Mouse (Mus musculus): ENCODE data around the gene Pbp2.

Pbp2 gene

DNA sequence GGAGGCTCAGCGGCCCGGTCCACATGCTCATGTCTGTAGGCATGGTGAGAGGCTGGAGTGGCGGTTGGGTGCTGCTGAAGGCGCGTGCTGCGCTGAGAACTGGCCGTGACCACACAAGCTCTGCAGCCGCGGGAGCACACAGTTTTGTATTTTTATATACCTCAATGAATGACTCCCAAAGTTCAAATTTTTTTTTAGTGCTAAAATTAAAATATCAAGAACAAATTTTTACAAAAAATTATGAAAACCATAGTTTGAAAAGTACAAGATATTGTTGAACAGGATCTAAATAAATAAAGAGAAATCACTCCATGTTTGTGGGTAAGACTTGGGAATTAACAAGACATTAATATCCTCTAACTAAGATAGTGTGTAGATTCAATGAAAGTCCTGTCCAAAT is at the start of gene Pbp2:
Gene Pbp2 (minus strand): TSS at position 101 of the 400 bp plus-strand sequence.
- ATAC-seq (ENCODE audit: low TSS enrichment), result no peak

DNA sequence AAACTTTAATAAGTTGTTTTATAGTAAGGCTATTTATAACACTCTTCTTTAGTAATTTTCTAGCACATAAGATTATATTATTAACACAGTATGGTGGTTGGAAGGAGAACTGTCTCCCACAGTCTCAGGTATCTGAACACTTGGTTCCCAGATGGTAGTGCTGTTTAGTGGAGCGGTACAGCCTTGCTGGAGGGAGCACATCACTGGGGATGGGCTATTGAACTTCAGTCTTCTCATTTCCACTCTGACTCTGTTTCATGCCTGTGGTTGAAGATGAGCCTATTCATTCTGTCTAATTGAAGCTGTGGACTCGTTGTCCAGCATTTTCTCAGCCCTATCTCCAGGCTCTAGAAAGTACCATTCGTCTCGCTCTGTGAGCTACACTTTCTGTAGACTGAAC is 44.7 kb upstream of the Pbp2 start:
- no peak for ATAC-seq (ENCODE audit: low TSS enrichment)

DNA sequence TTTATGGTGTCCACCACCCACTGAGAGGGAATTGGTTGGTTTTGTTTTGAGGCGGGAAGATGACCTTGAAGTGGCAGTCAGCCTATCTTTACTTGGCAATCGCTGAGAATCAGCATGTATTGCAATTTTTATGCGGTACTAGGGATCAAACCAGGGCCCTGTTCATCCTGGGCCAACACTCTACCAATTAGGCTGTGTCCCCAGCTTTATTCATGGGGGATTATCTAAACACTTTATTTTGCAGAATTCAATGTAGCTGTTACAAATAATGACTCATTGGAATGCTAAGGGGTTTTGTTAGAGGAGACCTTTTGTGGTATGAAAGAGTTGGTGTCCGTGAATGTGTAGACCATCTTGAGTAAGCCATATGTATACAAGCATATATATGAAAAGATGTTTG is 42.3 kb upstream of the Pbp2 start:
- no peak for ATAC-seq (ENCODE audit: low TSS enrichment)

DNA sequence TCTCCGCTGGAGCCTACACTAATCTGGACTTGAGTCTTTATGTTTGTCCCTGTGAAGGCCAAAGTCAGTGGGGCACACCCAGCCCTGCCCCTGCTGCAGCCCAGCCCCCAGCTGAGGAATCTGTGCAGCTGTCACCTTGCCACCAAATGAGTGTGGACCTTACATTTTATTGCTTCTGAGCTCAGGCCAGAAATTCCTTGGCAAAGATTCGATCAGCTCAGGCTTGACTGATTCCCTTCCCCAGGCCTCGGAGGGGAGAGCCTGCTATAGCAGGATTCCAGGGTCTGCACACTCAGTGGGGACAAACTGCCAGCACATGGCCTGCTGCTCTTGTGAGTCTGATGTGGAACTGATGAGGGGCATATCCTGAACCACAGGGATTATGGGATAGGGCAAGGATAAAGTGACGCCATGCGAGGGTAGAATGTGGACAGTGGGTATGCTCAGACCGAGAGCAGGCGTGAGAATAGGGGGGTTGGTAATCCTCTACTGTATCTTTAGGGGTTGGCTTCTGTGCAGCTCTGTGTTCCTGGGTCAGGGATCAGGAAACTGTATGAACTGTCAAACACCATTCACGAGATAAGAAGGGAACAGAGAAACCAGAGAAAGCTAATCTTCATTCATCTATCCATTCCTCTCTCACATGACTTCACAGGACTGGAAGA is 41.6 kb upstream of the Pbp2 start:
- ATAC-seq (ENCODE audit: low TSS enrichment), result no peak

DNA sequence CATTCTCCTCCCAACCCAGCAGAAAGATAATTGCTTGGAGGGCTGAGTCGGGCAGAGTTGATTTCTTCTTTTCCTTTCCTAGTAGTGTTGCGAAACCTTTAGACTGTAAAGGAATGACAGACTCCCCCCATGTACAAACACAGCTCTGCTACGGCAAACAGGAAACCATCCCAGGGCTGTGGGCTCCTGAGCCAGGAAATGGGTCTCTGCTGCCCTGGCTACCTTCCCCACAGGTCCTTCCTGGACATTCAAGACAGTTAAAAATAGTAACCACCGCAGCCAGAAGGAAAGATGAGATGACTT is 30.8 kb upstream of the Pbp2 start:
- ATAC-seq (ENCODE audit: low TSS enrichment), result no peak

DNA sequence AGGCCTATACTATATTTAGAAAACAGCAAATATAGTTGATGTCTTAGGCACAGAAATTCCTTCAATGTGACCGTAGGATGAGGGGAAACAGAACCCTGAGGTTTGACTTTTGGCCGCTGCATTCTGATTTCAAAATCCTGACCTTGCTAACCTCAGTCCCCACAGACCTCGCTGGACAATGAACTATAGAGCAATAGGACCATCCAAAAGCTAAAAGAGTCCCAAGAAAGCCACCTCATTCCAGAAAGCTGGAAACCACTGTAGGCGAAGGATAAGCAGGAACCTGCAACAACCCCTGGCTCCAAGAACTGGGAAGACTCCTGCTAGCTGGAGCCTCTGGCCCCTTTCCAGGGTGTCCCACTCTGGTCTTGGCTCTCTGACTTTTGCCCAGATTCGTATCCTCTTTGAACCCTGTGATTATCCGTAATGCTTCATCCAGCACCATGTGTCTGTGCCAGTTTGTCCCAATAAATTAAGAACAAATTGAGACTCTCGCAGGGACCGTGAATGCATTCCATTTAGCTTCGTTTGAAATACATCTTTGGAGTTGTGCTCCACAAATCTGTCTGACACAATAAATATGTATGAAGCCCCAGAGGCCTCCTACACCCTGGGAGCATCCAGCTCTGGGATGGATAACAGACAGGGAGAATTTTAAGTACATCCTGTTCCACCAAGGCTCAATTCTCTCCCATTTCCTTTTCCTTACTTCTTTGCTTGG is 30.3 kb upstream of the Pbp2 start:
- peak; percentile 94 for ATAC-seq (ENCODE audit: low TSS enrichment)

DNA sequence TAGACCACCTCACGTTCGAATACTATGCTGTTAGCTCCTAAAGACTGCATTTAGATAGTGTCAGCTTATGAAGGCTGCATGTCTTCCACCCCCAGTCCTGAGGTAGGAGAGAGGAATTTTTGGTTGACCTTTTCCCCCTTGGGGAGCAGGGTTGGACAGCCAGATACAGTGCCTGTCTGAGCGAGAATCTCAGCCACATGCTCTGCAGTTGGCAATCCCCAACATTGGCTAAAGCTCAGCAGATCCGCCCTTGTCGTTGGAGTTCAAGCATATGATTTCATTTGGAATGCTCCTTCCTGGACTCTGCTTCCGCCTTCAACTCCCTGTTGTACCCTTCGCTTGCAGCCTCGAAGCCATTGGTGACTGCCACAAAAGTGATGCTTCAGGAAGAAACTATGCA is 26.2 kb upstream of the Pbp2 start:
- ATAC-seq (ENCODE audit: low TSS enrichment), result no peak

DNA sequence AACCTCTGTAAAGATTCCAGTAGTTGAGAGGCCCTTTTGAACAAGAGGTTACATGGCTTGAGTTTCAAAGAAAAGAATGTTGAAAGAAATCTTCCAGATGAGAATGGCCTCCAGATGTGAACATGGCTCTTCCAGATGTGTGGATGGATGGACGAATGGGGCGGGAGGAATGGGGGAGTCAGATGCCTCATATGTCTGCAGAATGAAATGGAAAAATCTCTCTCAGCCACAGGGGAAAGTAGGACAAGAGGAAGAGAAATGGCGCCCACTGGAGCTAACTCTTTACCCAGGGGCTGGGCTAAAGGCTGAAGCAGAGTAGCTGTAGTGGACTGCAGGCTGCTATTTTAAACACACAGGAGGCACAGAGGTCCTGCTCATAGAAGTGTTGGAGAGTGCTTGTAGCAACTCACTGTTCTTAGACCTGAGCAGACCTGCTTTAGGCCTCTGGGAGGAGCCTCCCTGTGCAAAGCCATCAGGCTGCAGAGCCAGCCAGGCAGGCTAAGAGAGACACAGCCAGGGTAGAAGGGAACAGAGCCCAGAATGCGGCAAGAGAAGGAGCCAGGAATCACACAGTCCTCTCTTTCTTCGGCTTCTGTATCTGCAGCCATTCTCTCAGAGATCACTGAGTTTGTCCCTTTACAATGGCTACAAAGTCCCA is 23.9 kb upstream of the Pbp2 start:
- ATAC-seq (ENCODE audit: low TSS enrichment), result peak; percentile 60

DNA sequence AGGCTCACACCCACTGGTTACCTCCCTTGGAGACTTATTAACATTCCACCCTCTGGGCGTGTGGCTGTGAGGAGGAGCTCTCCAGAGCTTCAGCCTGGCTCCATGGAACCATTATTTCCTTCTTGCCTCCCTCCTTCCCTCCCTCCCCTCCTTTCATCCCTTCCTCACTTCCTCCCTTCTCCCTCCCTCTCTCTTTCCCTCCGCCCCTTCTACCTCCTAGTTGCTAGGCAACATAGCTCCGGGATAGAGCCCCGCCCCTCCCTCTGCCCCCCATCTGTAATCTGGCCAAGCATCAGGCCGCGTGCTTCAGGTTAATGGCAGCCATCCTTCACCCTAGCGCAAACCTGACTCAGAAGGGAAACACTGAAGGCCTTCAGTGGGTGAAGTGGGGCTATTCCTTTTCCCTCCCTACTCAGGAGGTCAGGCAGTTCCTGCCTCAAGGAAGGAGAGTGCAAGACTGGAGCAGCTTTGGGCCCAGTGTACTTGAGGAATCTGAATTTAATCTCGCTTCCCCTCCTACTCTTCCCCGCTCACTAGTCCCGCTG is 22.6 kb upstream of the Pbp2 start:
- peak; percentile 72 for ATAC-seq (ENCODE audit: low TSS enrichment)

DNA sequence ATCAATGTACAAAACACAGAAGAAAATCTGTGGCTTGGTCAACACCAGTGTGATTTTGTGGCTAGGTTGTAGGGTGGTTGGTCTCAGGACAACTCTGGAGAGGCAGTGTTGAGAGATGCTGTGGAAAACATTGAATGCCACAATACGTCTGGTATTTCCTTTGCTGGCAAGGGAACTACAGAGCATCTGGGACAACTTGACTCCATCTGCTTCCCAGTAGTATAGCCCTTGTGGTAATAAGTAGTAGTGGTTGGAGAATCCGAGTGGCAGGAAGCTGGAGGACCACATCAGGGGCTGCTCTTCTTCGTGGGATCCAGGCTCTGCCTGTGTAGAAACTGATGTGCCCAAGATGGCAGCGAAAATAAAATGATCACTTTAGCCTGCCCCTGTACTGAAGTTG is 21.7 kb upstream of the Pbp2 start:
- ATAC-seq (ENCODE audit: low TSS enrichment), result peak; percentile 66; the same call in 1 of the 2 replicates

DNA sequence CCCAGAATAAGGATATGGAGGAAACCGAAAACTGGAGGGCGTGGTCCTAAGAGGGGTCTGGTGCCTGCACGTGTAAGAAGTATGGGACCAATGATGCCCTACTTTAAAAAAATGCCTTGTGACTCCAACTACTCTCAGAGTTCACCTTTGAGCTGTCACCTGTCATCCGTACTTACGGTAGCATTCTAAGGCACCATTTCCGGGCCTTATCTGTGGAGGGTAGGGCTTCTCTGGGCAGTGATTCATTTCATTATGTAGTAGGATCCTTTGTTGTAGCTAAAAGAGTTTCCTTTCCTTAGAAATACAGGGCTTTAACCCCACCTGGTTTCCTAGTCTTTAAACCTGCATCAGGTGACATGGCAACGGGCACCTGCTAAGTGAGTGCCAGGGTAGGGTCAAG is 16.6 kb upstream of the Pbp2 start:
- no peak for ATAC-seq (ENCODE audit: low TSS enrichment)

DNA sequence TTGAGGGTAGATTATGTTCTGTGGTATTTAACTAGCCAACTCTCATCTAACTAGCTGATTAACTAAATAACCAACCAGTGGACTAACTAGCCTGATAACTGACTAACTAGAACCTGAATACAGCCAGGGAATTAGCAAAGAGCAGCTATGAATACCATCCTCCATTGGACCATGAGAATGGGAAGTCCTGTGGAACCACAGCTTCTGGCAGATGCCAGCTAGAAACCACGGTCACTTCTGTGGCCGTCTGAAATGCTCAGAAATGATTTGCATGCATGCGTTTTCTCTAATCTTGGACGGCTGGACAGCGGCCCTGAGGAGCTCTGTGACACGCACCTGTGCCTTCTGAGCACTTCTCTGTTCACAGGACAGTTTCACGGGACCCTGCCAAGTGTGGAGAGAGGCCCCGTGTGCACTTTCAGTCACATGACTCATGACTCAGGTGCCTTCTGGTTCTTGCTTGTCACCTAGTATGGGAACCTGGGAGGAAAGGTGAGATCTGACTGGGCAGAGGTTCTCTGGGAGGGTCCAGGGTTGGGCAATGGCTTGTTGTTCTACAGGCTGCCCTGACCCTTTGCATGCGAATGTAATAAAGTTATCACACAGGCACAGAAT is 14.6 kb upstream of the Pbp2 start:
- ATAC-seq (ENCODE audit: low TSS enrichment), result no peak

DNA sequence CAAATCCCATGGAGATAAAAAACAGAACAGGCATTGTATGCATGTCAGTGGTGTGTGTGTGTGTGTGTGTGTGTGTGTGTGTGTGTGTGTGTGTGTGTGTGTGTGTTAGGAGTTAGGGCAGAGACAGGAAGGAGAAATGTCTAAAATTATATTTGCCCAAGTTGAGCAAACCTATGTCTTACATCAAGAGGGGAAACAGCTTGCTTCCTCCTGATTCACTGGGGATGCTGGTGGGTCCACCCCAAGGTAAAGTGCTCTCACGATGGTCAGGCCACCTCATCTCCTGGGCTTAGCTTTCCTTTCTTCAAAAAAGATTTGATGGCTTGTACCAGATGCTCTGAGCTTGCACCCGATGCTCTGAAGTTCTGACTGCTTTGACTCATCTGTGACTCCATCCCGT is 13.9 kb upstream of the Pbp2 start:
- no peak for ATAC-seq (ENCODE audit: low TSS enrichment)

DNA sequence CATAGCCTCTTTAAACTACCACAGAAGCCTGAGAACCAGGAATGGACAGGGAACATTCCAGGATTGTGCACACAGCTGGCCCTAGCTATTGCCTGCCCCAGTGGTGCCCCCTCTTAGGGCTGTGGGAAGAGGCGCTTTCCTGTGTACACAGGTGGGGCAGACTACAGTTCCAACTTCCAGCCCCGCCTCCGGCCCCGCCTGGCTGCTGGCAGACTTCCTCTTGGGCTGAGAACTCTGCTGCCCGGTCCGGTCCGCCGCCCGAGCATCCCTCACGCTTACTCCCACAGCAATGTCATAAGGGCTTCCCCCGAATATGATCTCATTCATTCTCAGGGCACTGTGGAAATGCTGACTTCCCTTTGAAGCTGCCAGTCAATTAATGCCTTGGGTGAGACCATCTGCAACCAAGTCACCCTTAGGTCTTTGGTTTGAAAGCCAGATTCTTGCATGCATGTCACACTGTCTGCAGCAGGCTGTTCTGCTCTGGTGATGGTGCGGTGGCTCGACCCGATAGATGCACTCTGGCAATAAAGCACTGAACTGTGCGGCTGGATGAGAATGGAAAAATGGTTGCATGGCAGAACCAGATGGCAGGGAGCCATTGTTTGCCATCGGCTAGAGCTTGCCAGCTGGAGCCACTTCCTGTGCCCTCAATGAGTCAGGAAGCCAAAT is 13.2 kb upstream of the Pbp2 start:
- ATAC-seq (ENCODE audit: low TSS enrichment), result no peak

DNA sequence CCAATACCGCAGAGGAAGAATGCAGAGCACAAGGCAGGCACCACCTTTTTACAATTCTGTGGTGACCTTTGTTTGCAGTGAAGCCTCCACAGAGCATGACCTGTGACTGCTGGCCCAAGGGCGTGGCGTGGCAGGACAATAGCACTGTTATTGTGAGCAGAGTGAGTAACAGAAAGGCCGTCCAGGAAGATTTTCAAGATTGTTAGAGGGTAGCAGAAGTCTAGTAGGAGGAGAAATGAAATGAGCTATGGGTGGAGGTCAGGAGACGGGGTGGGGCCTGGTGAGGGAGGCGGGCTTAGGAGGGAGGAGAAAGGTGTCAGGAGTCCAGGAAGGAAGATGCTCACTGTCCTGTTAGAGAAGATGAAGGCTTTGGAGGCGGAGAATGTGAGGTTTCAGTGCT is 12.5 kb upstream of the Pbp2 start:
- no peak for ATAC-seq (ENCODE audit: low TSS enrichment)

DNA sequence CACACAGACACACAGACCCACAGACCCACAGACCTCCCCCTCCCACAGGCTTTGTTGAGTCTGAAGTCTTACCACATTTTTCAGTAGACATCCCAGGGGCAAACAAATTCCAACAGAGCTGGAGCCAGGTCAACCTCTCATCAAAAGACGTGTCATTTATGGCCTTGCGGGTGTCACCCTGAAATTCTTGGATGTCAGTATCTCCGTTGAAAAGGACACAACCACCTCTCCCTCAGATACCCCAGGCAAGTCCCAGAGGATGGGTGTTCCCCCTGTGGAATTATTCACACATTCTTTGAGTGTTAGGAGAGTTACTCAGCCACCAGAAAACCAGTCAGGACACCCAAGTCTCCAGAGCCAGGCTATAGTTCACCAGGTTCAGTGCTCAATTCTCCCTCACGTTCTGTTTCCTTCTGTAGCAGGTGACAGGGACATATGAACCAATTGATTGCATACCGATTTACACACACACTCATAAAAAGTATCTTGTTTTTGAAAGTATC is 9.3 kb upstream of the Pbp2 start:
- no peak for ATAC-seq (ENCODE audit: low TSS enrichment)

DNA sequence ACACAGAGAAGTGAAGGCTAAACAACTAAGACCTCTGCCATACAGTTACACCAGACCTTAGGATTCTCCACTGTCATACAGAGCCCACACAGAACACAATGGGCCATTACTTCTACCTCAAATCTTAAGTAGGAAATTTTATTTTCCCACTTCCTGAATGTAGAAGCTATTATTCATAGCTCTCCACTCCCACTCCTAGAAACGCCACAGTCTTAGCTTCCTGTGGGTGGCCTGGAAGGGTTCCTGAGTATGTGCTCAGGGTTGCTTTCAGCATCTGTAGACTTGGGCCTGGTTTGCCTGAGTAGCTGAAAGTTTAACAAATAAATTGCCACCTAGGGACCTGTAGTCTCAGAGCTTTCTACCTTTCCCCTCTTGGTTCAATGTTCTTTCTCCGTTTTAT is 5.9 kb upstream of the Pbp2 start:
- ATAC-seq (ENCODE audit: low TSS enrichment), result peak; percentile 97

DNA sequence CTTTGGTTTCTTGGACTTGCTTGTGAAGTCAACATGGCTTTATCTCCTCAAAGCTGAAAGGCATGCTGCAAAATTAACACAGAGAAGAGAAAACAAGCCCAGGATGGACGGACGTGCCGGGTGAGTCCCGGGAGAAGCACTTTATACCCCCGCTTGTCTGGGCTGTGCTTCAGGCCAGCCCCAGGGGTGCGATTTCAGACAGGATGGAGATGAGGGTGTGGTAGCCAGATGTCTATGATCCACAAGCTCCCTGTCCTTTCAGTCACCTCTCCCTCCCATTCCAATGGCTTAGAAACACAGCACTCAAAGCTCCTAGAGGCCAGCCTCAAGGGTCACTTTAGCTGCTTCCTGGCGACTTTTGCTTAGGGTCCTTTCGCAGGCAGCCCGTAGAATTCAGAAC is 3.8 kb upstream of the Pbp2 start:
- ATAC-seq (ENCODE audit: low TSS enrichment), result no peak

DNA sequence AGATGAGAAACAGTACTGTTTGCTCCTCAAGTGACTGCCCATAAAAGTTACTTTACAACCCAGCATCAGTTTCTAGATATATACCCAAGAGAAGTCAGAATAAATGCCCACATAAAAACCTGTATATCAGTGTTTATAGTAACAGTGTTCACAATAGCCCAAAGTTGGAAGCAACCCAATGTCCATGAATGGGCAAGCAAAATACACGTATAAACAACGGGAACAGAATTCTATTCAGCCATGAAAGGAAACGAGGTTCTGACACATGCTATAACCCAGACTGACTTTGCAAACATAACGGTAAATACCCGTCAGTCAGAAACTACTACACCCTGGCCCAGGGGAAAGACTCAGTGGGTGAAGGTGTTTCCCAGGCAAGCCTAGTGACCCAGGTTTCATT is 1.8 kb upstream of the Pbp2 start:
- ATAC-seq (ENCODE audit: low TSS enrichment), result no peak

DNA sequence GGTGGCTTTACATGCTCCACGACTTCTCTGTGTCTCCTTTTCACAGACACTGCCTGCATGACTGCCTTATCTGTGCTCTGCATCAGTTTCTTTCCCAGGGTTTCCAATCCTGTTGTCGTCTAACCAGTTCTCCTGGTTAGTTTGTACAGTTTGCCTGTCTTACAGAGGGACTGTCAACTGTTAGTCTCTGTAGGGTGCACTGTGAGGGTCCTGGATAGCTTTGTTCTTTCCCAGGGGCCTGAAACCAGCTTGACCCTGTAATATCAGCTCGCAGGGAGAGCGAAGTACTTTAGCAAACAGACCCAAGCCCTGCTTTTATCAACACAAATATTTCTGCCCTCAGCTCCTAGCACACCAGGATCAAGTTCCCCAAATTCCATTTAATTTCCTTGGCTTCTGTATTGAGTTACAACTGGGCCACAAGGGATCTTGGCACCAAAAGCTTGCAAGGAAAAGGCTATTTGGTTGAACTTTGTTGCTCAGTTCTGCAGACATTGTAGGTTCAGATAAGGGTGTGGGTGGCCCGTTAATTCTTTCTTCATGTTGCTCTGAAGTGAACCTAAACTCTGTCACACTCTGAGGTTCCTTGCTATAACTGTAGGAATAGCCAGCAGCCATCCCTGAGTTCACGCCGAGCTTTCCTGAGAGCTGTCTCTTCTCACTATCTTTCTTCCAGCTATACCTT is 5.5 kb downstream of the Pbp2 start:
- no peak for ATAC-seq (ENCODE audit: low TSS enrichment)

DNA sequence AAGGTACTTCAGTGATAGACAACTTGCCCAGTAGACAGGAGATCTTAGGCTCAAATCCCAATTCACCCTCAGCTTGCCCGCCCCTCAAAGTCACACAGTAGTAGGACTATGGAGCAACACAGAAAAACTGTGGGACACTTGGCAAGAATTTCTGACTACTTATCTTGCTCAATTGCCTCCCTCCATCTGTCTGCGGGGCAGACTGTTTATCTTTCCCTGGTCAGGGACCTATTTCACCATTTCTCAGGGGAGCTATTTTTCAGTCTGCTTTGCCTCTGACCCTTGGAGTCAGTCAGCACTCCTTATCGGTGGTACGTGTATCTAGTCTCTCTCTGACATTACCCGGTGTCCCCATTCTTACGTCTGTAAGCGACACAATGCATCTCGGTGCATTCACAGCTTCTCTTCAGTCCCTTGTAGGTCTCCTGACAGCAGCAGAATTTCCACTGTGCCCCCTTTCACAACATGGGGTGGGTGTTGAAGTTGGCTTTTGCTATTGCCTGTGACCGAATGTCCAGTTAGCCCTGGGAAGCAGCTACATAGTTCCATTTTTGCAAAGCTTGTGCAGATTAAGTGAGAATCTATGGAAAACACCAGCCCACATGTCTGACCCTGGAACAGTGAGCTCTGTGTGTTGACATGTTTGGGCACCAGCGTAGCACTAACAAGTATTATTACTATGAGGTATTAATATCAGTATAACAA is 7.6 kb downstream of the Pbp2 start:
- no peak for ATAC-seq (ENCODE audit: low TSS enrichment)

Data from frontal cortex, adult (tissue).